8 mouse cellular contexts compared by ENCODE assay signal in genomic region chr7:30534633-30535577, GRCm38 (mm10). TPM values are rescaled to one million over a fixed set of nuclear protein-coding genes. Genes with fewer than 3 reads are reported as not detected.
DNase-seq lines count a peak whose midpoint lies in the region; ATAC-seq and TF ChIP-seq lines count a peak whose summit lies in the region.

Gene Arhgap33, minus strand, starts transcription at chr7:30535060.

- ATAC-seq in forebrain, embryonic 12.5 days (ENCODE audit: low FRiP score): peak; percentile 93
- peak; percentile 97 for ATAC-seq in liver, postnatal 0 days
- ATAC-seq in neural tube, embryonic 14.5 days (ENCODE audit: low read depth): peak; percentile 91

- H3K4me3 ChIP-seq in E14TG2a.4 (replicated peaks; ENCODE audit: low read length): peak within 1 kb of the TSS; percentile 85
- H3K4me3 ChIP-seq in forebrain, embryonic 12.5 days (replicated peaks): peak within 1 kb of the TSS; percentile 71
- H3K4me3 ChIP-seq in liver, postnatal 0 days (ENCODE audit: low read depth, low read length): peak within 1 kb of the TSS; percentile 73
- peak within 1 kb of the TSS; percentile 92 for H3K4me3 ChIP-seq in neural tube, embryonic 14.5 days (ENCODE audit: low read depth, low read length)

- peaks cover 14% of the 10 kb centered on the region for H3K9me3 ChIP-seq in E14TG2a.4 (ENCODE audit: low read length)
- no peaks in the 10 kb centered on the region for H3K9me3 ChIP-seq in forebrain, embryonic 12.5 days
- no peaks in the 10 kb centered on the region for H3K9me3 ChIP-seq in liver, postnatal 0 days (ENCODE audit: low read length)
- no peaks in the 10 kb centered on the region for H3K9me3 ChIP-seq in neural tube, embryonic 14.5 days (ENCODE audit: control insufficient read depth, low read length)

- peak within 1 kb of the TSS; percentile 81 for H3K4me2 ChIP-seq in forebrain, embryonic 12.5 days
- peak within 1 kb of the TSS; percentile 100 for H3K4me2 ChIP-seq in liver, postnatal 0 days (ENCODE audit: low read depth, low read length)
- peak within 1 kb of the TSS; percentile 86 for H3K4me2 ChIP-seq in neural tube, embryonic 14.5 days (ENCODE audit: low read depth, low read length)

- TF ChIP-seq CTCF in E14TG2a.4 (conservative IDR thresholded peaks at IDR 0.05; ENCODE audit: low read length): no peak
- no peak for TF ChIP-seq CTCF in liver, postnatal 0 days (IDR thresholded peaks at IDR 0.05; ENCODE audit: low read depth)

- H3K9ac ChIP-seq in forebrain, embryonic 12.5 days: peak within 1 kb of the TSS; percentile 90
- peak within 1 kb of the TSS; percentile 76 for H3K9ac ChIP-seq in liver, postnatal 0 days (replicated peaks)
- peak within 1 kb of the TSS; percentile 95 for H3K9ac ChIP-seq in neural tube, embryonic 14.5 days (replicated peaks; ENCODE audit: low read depth, low read length)

- intact Hi-C loops in heart, postnatal 10 days (cut with DNase I): no loop called here

- H3K4me1 ChIP-seq in E14TG2a.4 (replicated peaks; ENCODE audit: low read depth, low read length): peaks cover 27% of the 10 kb centered on the region
- H3K4me1 ChIP-seq in forebrain, embryonic 12.5 days: peaks cover 39% of the 10 kb centered on the region
- H3K4me1 ChIP-seq in liver, postnatal 0 days (ENCODE audit: insufficient read depth): peaks cover 14% of the 10 kb centered on the region
- peaks cover 34% of the 10 kb centered on the region for H3K4me1 ChIP-seq in neural tube, embryonic 14.5 days (ENCODE audit: control insufficient read depth, insufficient read depth, low read length)

- peak; percentile 99 for DNase-seq in c-Kit-positive CD71-positive TER-119-positive erythroid progenitor cells, embryonic 14.5 days (ENCODE audit: low spot score)
- DNase-seq in heart, postnatal 10 days: peak; percentile 94 to 96
- peak; percentile 83 for DNase-seq in large intestine, adult 2 months (ENCODE audit: low read depth, low spot score)
- DNase-seq in liver, postnatal 0 days: peak; percentile 98
- DNase-seq in testis, postnatal 10 days (ENCODE audit: low spot score): peak; percentile 97

- 1% methylated on average over 47 of the region's 84 CpGs for WGBS in forebrain, embryonic 12.5 days
- WGBS in large intestine, adult 2 months: under 1% methylated on average over 84 of the region's 84 CpGs
- WGBS in liver, postnatal 0 days (ENCODE audit: insufficient replicate concordance): under 1% methylated on average over 44 of the region's 84 CpGs
- 1% methylated on average over 65 of the region's 84 CpGs for WGBS in neural tube, embryonic 14.5 days

- H3K27me3 ChIP-seq in E14TG2a.4 (ENCODE audit: insufficient read depth, low read length): peaks cover 56% of the 10 kb centered on the region
- no peaks in the 10 kb centered on the region for H3K27me3 ChIP-seq in forebrain, embryonic 12.5 days
- H3K27me3 ChIP-seq in liver, postnatal 0 days (ENCODE audit: insufficient read depth, low read length): no peaks in the 10 kb centered on the region
- H3K27me3 ChIP-seq in neural tube, embryonic 14.5 days (ENCODE audit: control insufficient read depth, insufficient read depth, low read length): no peaks in the 10 kb centered on the region

- peak within 1 kb of the TSS; percentile 90 for H3K27ac ChIP-seq in forebrain, embryonic 12.5 days
- peak within 1 kb of the TSS; percentile 57 for H3K27ac ChIP-seq in liver, postnatal 0 days (ENCODE audit: low read depth)
- H3K27ac ChIP-seq in neural tube, embryonic 14.5 days (ENCODE audit: low read depth, low read length): peak within 1 kb of the TSS; percentile 90

- H3K36me3 ChIP-seq in E14TG2a.4 (ENCODE audit: insufficient read depth, low read length): peaks cover 24% of the 10 kb centered on the region
- peaks cover 46% of the 10 kb centered on the region for H3K36me3 ChIP-seq in forebrain, embryonic 12.5 days (replicated peaks)
- peaks cover 12% of the 10 kb centered on the region for H3K36me3 ChIP-seq in liver, postnatal 0 days (replicated peaks; ENCODE audit: insufficient read depth, low read length)
- H3K36me3 ChIP-seq in neural tube, embryonic 14.5 days (ENCODE audit: control insufficient read depth, insufficient read depth, low read length): peaks cover 26% of the 10 kb centered on the region

- TF ChIP-seq EP300 in liver, postnatal 0 days (IDR thresholded peaks at IDR 0.05; ENCODE audit: low read depth): no peak

RNA-seq across cellular contexts. Expression of gene Arhgap33, which starts in this region (rescaled TPM):
- 89.4 and 98.9 TPM in 2 replicates for polyA plus RNA-seq in forebrain, embryonic 12.5 days (2016; fragmentation: Nextera tagmentation; extraction: Ambion mirVana)
- total RNA-seq in heart, postnatal 10 days (2021): 1 to 10 TPM; 3.7 to 3.9 TPM
- 5.1 and 9.4 TPM in 2 replicates for polyA plus RNA-seq in large intestine, adult 2 months (2012; rRNA removed)
- 1.0 and 1.1 TPM in 2 replicates for polyA plus RNA-seq in liver, postnatal 0 days (2015; fragmentation: Nextera tagmentation; extraction: Ambion mirVana)
- polyA plus RNA-seq in neural tube, embryonic 14.5 days (2014; fragmentation: Nextera tagmentation; extraction: Ambion mirVana): 110 and 111 TPM in 2 replicates

Comparison
In these comparisons a context has a peak if more than half of its experiments do, and no peak if none do; other contexts are left out.
1. Peak in every context shown above with its lines: DNase-seq, ATAC-seq, H3K4me3 ChIP-seq and H3K27ac ChIP-seq.